Mouse (Mus musculus) kidney, postnatal 0 days (tissue): Measurements from ENCODE around the gene Wdr4. TPM values are rescaled to one million over a fixed set of nuclear protein-coding genes. Genes with fewer than 3 reads are reported as not detected.

Experiments
- ATAC-seq: fragments of 200-750 bp; cut with Nextera tagmentation; replicated peaks from 2 replicates; pipeline ENCODE4 v1.8.0; 2017; ENCODE audit warnings: low read depth, moderate number of reproducible peaks, moderate TSS enrichment, moderate library complexity; ENCODE audit not compliant: low FRiP score
- DNase-seq: peaks from one replicate; pipeline ENCODE4 v3.0.0-alpha.2; 2016; ENCODE audit warnings: low spot score
- H3K27ac ChIP-seq: fragments of 300-500 bp; sonication (generic); 2 replicates; pipeline ENCODE4 v1.5.1; 2014; ENCODE audit warnings: mild to moderate bottlenecking
- H3K27me3 ChIP-seq: fragments of 300-500 bp; sonication (generic); 2 replicates; pipeline ENCODE4 v1.6.1; 2014; ENCODE audit warnings: low read length, mixed read lengths; ENCODE audit not compliant: insufficient read depth
- H3K36me3 ChIP-seq: fragments of 300-500 bp; sonication (generic); 2 replicates; pipeline ENCODE4 v1.6.1; 2014; ENCODE audit warnings: low read length, mixed read lengths; ENCODE audit not compliant: insufficient read depth
- H3K4me1 ChIP-seq: fragments of 300-500 bp; sonication (generic); replicated peaks from 2 replicates; pipeline ENCODE4 v1.6.1; 2014; ENCODE audit warnings: antibody characterized with exemption, low read length, mixed read lengths; ENCODE audit not compliant: insufficient read depth
- H3K4me2 ChIP-seq: fragments of 300-500 bp; sonication (generic); 2 replicates; pipeline ENCODE4 v1.6.1; 2014; ENCODE audit warnings: mild to moderate bottlenecking, low read length, moderate library complexity, mixed read lengths
- H3K4me3 ChIP-seq: fragments of 300-500 bp; sonication (generic); replicated peaks from 2 replicates; pipeline ENCODE4 v1.5.1; 2014; ENCODE audit warnings: low read depth, low read length
- H3K9ac ChIP-seq: fragments of 300-500 bp; sonication (generic); 2 replicates; pipeline ENCODE4 v1.6.1; 2014; ENCODE audit warnings: low read depth, low read length
- H3K9me3 ChIP-seq: fragments of 300-500 bp; sonication (generic); replicated peaks from 2 replicates; pipeline ENCODE4 v1.6.1; 2016; ENCODE audit warnings: low read length, inconsistent platforms, mixed read lengths
- CTCF ChIP-seq: IDR thresholded peaks from 2 replicates; pipeline ENCODE4 v1.5.1; 2016; ENCODE audit warnings: antibody characterized with exemption, low read depth, mild to moderate bottlenecking, moderate library complexity
- WGBS: fragments of 180-500 bp; shearing (Covaris S2); extraction: QIAGEN DNeasy Blood & Tissue Kit; methylation state at CpG from one replicate; pipeline ENCODE4 v1.1.7; 2014; 5-methylcytosine and 5-hydroxymethylcytosine counted together
- polyA plus RNA-seq: library from polyadenylated mRNA; unstranded; fragments of >200 nt; fragmentation: Nextera tagmentation; extraction: Ambion mirVana; gene quantifications from 2 replicates; pipeline ENCODE4 v1.2.1, GENCODE M21; 2015

The Wdr4 gene
- polyA plus RNA-seq, 1 experiment from 2014 or later = 25.9 TPM

DNA sequence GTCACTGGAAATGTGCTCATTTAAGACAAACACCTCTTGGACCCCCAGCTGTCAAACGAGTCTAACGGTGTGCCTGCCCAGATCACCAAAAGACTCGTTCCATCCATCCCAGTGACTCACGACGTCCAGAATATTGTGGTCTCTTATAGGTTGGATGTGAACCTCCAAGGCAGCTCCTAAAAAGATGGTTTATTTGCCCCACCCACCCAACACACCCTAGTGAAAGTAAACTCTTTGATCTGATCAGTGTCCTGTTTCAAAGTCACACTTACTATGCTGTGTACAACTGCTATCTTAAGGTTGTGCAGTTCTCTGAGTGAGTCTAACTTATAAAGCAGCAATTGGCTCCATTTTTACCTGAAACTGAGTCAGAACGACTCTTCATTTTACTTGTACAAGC, 7.2 kb downstream of the Wdr4 start:
- ATAC-seq (no peak), DNase-seq (no peak)
- Histone ChIP-seq H3K36me3 (peaks cover 16% of the 10 kb centered on the region; the same call in 1 of the 2 replicates), H3K4me3 (peak overlapping the region; percentile 74), H3K4me2 (peak overlapping the region; percentile 81), H3K4me1 (peaks cover 5% of the 10 kb centered on the region; the same call in 1 of the 2 replicates), H3K9ac (peak overlapping the region; percentile 78), H3K9me3 (no peaks in the 10 kb centered on the region), H3K27me3 (no peaks in the 10 kb centered on the region), H3K27ac (no peak overlapping the region; the same call in 1 of the 2 replicates)
- TF ChIP-seq CTCF = no peak
- 22% methylated on average over 6 of the region's 6 CpGs for WGBS

DNA sequence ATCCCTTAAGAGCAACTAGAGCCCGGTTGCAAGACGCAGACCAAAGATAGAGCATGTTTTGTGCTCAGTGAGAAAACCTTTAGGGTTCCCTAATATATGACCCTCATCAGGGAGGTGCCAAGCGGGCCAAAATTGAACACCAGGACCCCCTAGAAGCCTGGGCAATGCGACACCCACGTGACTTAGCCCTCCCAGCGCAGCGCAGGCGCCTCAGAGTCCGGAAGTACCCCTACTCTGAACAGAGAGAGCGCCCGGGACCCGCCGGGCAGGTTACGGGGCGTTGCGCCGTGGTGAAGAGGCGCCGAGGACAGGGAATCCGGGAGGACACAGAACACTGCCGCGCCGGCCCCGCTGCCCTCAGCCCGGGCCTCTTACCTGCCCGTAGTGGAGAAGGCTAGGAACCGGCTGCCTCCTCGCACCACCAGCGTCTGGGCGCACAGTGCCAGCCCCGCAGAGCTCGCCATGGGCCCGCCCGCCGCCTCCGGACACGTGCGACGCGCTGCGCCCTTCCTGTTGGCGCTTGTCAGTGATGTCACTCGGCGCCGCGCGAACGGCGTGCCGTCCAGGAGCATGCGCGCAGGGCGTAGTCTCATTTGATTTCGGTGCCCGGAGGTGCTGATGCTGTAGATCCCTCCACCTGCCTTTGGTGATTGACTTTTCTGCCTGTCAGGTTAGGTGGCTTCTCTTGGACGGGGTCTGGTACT, 7.8 kb downstream of the Wdr4 start:
- ATAC-seq (peak; percentile 95), DNase-seq (peak; percentile 93)
- H3K27me3 ChIP-seq = no peaks in the 10 kb centered on the region
- peak overlapping the region; percentile 74 for H3K4me3 ChIP-seq
- peaks cover 22% of the 10 kb centered on the region; the same call in 1 of the 2 replicates for H3K36me3 ChIP-seq
- WGBS = under 1% methylated on average over 56 of the region's 56 CpGs
- H3K9ac ChIP-seq = peak overlapping the region; percentile 78
- H3K27ac ChIP-seq = peak overlapping the region; percentile 86
- H3K9me3 ChIP-seq = no peaks in the 10 kb centered on the region
- TF ChIP-seq CTCF = no peak
- peak overlapping the region; percentile 81 for H3K4me2 ChIP-seq
- H3K4me1 ChIP-seq = peaks cover 5% of the 10 kb centered on the region; the same call in 1 of the 2 replicates

DNA sequence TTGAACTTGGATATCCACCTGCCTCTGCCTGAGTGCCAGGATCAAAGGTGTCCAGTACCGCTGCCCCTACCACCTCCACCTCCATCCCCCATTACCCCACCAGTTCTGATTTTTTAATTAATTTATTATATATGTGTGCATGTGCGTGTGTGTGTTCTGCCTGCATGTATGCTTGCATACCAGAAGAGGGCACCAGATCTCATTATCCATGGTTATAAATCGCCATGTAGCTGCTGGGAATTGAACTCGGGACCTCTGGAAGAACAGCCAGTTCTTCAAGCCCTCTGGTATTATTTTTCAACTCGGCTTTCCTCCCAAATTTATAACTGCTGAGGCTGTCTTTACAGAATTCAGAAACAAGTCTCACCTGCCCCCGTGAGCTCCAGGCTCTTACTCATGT, 8.8 kb downstream of the Wdr4 start:
- H3K4me3 ChIP-seq = peak overlapping the region; percentile 74; the same call in 1 of the 2 replicates
- H3K36me3 ChIP-seq = peaks cover 23% of the 10 kb centered on the region; the same call in 1 of the 2 replicates
- H3K27ac ChIP-seq = no peak overlapping the region
- H3K9ac ChIP-seq = 0 out of 2 replicates have a peak overlapping the region, but pooled peaks have one; percentile 78
- H3K4me1 ChIP-seq = peaks cover 5% of the 10 kb centered on the region; the same call in 1 of the 2 replicates
- no peaks in the 10 kb centered on the region for H3K27me3 ChIP-seq
- ATAC-seq = no peak
- no peak for DNase-seq
- H3K9me3 ChIP-seq = no peaks in the 10 kb centered on the region
- TF ChIP-seq CTCF = peak; percentile 49
- WGBS = 97% methylated on average over 6 of the region's 6 CpGs
- H3K4me2 ChIP-seq = peak overlapping the region; percentile 81

DNA sequence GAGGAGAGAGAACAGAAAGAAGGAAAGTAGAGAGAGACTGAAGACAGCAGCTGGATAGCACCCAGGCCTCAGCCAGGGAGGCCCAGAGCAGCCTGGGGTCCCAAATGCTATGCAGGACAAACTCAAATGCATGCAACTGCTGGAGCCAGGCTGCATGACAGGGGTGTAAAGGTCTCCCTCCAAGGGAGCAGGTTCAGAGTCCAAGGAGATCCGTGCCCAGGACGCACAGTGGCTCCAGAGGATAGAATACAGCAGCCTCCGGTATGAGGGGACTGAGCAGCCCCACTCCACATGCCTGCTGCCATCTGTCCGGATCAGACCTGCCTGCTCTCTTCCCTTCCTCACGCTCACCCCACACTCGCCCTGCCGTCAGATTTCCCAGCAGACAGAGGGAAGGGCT, 13.5 kb downstream of the Wdr4 start:
- Histone ChIP-seq H3K9me3 (no peaks in the 10 kb centered on the region), H3K4me2 (no peak overlapping the region), H3K36me3 (peaks cover 46% of the 10 kb centered on the region), H3K4me3 (no peak overlapping the region), H3K9ac (no peak overlapping the region), H3K4me1 (peaks cover 15% of the 10 kb centered on the region; the same call in 1 of the 2 replicates), H3K27ac (peak overlapping the region; percentile 83; the same call in 1 of the 2 replicates), H3K27me3 (no peaks in the 10 kb centered on the region)
- ATAC-seq = peak; percentile 53; the same call in 1 of the 2 replicates
- 72% methylated on average over 7 of the region's 7 CpGs for WGBS
- no peak for DNase-seq
- TF ChIP-seq CTCF = no peak

DNA sequence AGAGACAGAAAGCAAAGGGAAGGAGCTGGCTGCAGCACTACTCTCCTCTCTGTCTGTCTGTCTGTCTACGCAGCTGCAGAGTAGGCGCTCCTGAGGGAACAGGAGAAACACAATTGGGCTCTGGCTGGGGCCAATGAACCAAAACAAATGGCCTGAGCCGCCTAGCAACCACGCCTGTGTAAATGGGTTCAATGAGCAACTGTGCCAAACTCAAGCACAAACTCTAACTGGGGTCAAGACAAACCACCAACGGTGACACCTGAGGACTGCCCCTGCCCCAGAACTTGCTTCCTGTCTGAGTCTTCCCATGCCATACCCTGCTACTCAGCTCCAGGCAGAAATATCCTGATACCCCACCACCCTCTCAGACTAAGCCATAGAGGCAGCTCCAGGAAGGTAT, 14.8 kb downstream of the Wdr4 start:
- H3K4me3 ChIP-seq = no peak overlapping the region
- peaks cover 15% of the 10 kb centered on the region; the same call in 1 of the 2 replicates for H3K4me1 ChIP-seq
- H3K27ac ChIP-seq = peak overlapping the region; percentile 83
- WGBS = 35% methylated on average over 5 of the region's 5 CpGs
- H3K9me3 ChIP-seq = no peaks in the 10 kb centered on the region
- 0 out of 2 replicates have a peak overlapping the region, but pooled peaks have one; percentile 3 for H3K4me2 ChIP-seq
- no peak for TF ChIP-seq CTCF
- DNase-seq (peak; percentile 40), ATAC-seq (peak; percentile 71)
- H3K27me3 ChIP-seq = no peaks in the 10 kb centered on the region
- peaks cover 53% of the 10 kb centered on the region for H3K36me3 ChIP-seq
- no peak overlapping the region for H3K9ac ChIP-seq

DNA sequence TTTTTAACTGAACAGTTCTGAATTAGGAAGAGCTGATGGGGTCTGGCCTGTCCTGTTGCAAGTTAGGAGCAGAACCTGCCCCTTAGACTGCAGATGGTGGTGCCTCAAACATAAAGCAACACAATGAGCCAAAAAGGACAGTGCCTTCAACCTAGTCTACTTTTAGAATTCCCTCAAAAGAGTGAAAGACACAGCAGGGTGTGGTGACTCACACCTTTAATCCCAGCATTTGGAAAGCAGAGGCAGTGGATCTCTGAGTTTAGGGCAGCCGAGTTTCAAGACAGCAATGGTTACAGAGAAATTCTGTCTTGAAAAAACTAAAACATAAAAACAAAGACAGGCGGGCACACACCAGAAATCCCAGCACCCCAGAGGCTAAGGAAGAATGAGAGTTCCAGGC, 15.8 kb downstream of the Wdr4 start:
- WGBS = 89% methylated on average over 2 of the region's 2 CpGs
- TF ChIP-seq CTCF = no peak
- DNase-seq (no peak), ATAC-seq (no peak)
- Histone ChIP-seq H3K4me1 (peaks cover 15% of the 10 kb centered on the region; the same call in 1 of the 2 replicates), H3K36me3 (peaks cover 54% of the 10 kb centered on the region), H3K9me3 (no peaks in the 10 kb centered on the region), H3K4me3 (no peak overlapping the region), H3K27ac (no peak overlapping the region), H3K4me2 (no peak overlapping the region), H3K9ac (no peak overlapping the region), H3K27me3 (no peaks in the 10 kb centered on the region)
